In the genomic region with DNA sequence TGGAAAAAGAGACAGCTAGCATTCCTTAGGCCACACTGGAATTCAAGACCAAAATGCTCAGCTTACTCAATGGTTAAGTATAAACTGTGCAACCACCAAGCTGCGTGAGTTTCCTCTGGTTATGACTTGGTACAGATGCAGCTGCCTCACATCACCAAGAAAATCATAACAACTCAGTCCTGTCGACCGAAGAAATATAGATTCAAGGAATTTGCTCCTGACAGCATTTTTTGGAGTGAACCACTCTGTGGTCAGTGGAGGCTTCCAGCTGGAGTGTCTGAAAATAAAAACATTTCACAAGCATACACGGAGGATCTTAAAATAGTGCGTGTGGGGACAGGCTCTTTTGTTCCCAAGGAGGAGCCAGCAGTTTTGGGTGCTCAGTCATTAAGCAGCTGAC, we compare ENCODE assay signal across 11 mouse cellular contexts.
DNase-seq lines count a peak whose midpoint lies in the region; ATAC-seq lines count a peak whose summit lies in the region.
"Had no signal": no experiment of that assay in that cellular context is flagged by ENCODE, and none has a peak within 500 bp of the region (broad histone marks: within the 10 kb centered on the region; RNA-seq: fewer than 3 reads in every experiment).

No protein-coding gene starts in this region.

- H3K9ac ChIP-seq in forebrain, embryonic 16.5 days (replicated peaks; ENCODE audit: low read depth, low read length): no peak overlapping the region
- H3K9ac ChIP-seq: neural tube, embryonic 13.5 days had no signal

- H3K4me1 ChIP-seq in forebrain, embryonic 16.5 days (replicated peaks; ENCODE audit: control insufficient read depth, insufficient read depth, low read length): no peaks in the 10 kb centered on the region
- H3K4me1 ChIP-seq: megakaryocyte, embryonic 14.5 days; neural tube, embryonic 13.5 days had no signal

- no peak overlapping the region for H3K27ac ChIP-seq in forebrain, embryonic 16.5 days (ENCODE audit: low read length)
- H3K27ac ChIP-seq: neural tube, embryonic 13.5 days had no signal

- no peak overlapping the region for H3K4me3 ChIP-seq in forebrain, embryonic 16.5 days (replicated peaks; ENCODE audit: low read length)
- H3K4me3 ChIP-seq: megakaryocyte, embryonic 14.5 days; neural tube, embryonic 13.5 days had no signal

- H3K27me3 ChIP-seq in forebrain, embryonic 16.5 days (replicated peaks; ENCODE audit: control insufficient read depth, insufficient read depth, low read length): no peaks in the 10 kb centered on the region
- H3K27me3 ChIP-seq: megakaryocyte, embryonic 14.5 days; neural tube, embryonic 13.5 days had no signal

- ATAC-seq in frontal cortex, adult (ENCODE audit: low TSS enrichment): peak; percentile 95
- no peak for ATAC-seq in forebrain, embryonic 16.5 days
- ATAC-seq: hindbrain, embryonic 16.5 days had no signal

- DNase-seq in frontal cortex, postnatal 25 days (ENCODE audit: low spot score in 2 of 2): no peak
- DNase-seq in 3T3-L1 (ENCODE audit: low read depth, low spot score): peak; percentile 49
- peak; percentile 88 for DNase-seq in fibroblast of lung, adult 2 months (ENCODE audit: low read depth)
- DNase-seq in kidney, postnatal 4 days: peak; percentile 24 to 50
- no peak for DNase-seq in spleen, adult 12 weeks (ENCODE audit: low spot score)
- no peak for DNase-seq in layer of hippocampus, adult 9-10 months (ENCODE audit: low spot score)

- WGBS in forebrain, embryonic 16.5 days: 88% methylated on average over 5 of the region's 5 CpGs

- H3K9me3 ChIP-seq in forebrain, embryonic 16.5 days (ENCODE audit: control insufficient read depth, low read length): no peaks in the 10 kb centered on the region
- H3K9me3 ChIP-seq: megakaryocyte, embryonic 14.5 days; neural tube, embryonic 13.5 days had no signal

- no peaks in the 10 kb centered on the region for H3K36me3 ChIP-seq in forebrain, embryonic 16.5 days (ENCODE audit: control insufficient read depth, insufficient read depth)
- H3K36me3 ChIP-seq: neural tube, embryonic 13.5 days had no signal

- no peak overlapping the region for H3K4me2 ChIP-seq in forebrain, embryonic 16.5 days (ENCODE audit: low read length)
- H3K4me2 ChIP-seq: neural tube, embryonic 13.5 days had no signal

Comparison
In these comparisons a context has a peak if more than half of its experiments do, and no peak if none do; other contexts are left out.
1. DNase-seq: peak in 3T3-L1 (single experiment), fibroblast of lung, adult 2 months (single experiment) and kidney, postnatal 4 days (2 of 2); none in frontal cortex, postnatal 25 days (0 of 2), spleen, adult 12 weeks (single experiment) and layer of hippocampus, adult 9-10 months (single experiment).